Mouse (Mus musculus): ENCODE data around the gene Tsku. TPM values are rescaled to one million over a fixed set of nuclear protein-coding genes. Genes with fewer than 3 reads are reported as not detected.

Tsku gene
- total RNA-seq, 1 experiment = 17.8 TPM

GRCm38 (mm10) chr7:98392466-98393201 is 31.5 kb upstream of the Tsku start:
- Histone ChIP-seq H3K9ac (ENCODE audit: insufficient read depth, low read depth, low read length, poor library complexity, severe bottlenecking) (no peak overlapping the region), H3K4me3 (ENCODE audit: insufficient read depth in 1 of 2, low read depth in 1 of 2, low read length in 2 of 2, poor library complexity in 1 of 2, severe bottlenecking in 1 of 2) (no peak overlapping the region), H3K27ac (ENCODE audit: insufficient read depth, low read depth, low read length, poor library complexity, severe bottlenecking) (no peak overlapping the region), H3K9me3 (ENCODE audit: control insufficient read depth, insufficient read depth, low read depth, low read length) (no peaks in the 10 kb centered on the region), H3K36me3 (ENCODE audit: control insufficient read depth, insufficient read depth, low read length, poor library complexity, severe bottlenecking) (no peaks in the 10 kb centered on the region), H3K4me1 (ENCODE audit: control insufficient read depth in 2 of 2, insufficient read depth in 2 of 2, low read length in 2 of 2, poor library complexity in 1 of 2) (no peaks in the 10 kb centered on the region)
- DNase-seq (ENCODE audit: low read depth, low spot score) = no peak
- no peak for TF ChIP-seq MAFK (IDR thresholded peaks at IDR 0.05; ENCODE audit: insufficient read depth, low read depth, low read length)
- no peak for TF ChIP-seq CHD2 (IDR thresholded peaks at IDR 0.05; ENCODE audit: low read depth, low read length)
- TF ChIP-seq ZNF384 (IDR thresholded peaks at IDR 0.05; ENCODE audit: low read depth, low read length) = no peak
- TF ChIP-seq HCFC1 (IDR thresholded peaks at IDR 0.05; ENCODE audit: borderline replicate concordance, insufficient read depth, low read length) = no peak
- no peak for TF ChIP-seq ZC3H11A (IDR thresholded peaks at IDR 0.05; ENCODE audit: borderline replicate concordance, low read depth, low read length)
- in situ Hi-C loops (cut with MboI; ENCODE audit: low sequenced_read_pairs in 2 of 2, unreplicated experiment in 2 of 2) = no loop called here

- no peak for DNase-seq (ENCODE audit: low read depth, low spot score)
- TF ChIP-seq MAFK (IDR thresholded peaks at IDR 0.05; ENCODE audit: insufficient read depth, low read depth, low read length) (no peak), ZC3H11A (IDR thresholded peaks at IDR 0.05; ENCODE audit: borderline replicate concordance, low read depth, low read length) (no peak), HCFC1 (IDR thresholded peaks at IDR 0.05; ENCODE audit: borderline replicate concordance, insufficient read depth, low read length) (no peak)
- Histone ChIP-seq H3K36me3 (ENCODE audit: control insufficient read depth, insufficient read depth, low read length, poor library complexity, severe bottlenecking) (no peaks in the 10 kb centered on the region), H3K9ac (ENCODE audit: insufficient read depth, low read depth, low read length, poor library complexity, severe bottlenecking) (no peak overlapping the region), H3K27ac (ENCODE audit: insufficient read depth, low read depth, low read length, poor library complexity, severe bottlenecking) (no peak overlapping the region), H3K4me1 (ENCODE audit: control insufficient read depth in 2 of 2, insufficient read depth in 2 of 2, low read length in 2 of 2, poor library complexity in 1 of 2) (no peaks in the 10 kb centered on the region), H3K9me3 (ENCODE audit: control insufficient read depth, insufficient read depth, low read depth, low read length) (no peaks in the 10 kb centered on the region), H3K4me3 (ENCODE audit: insufficient read depth in 1 of 2, low read depth in 1 of 2, low read length in 2 of 2, poor library complexity in 1 of 2, severe bottlenecking in 1 of 2) (no peak overlapping the region)
- in situ Hi-C loops (cut with MboI; ENCODE audit: low sequenced_read_pairs in 2 of 2, unreplicated experiment in 2 of 2) = no loop called here
Measured at GRCm38 (mm10) chr7:98391351-98391936, 30.3 kb upstream of the Tsku start.

DNA sequence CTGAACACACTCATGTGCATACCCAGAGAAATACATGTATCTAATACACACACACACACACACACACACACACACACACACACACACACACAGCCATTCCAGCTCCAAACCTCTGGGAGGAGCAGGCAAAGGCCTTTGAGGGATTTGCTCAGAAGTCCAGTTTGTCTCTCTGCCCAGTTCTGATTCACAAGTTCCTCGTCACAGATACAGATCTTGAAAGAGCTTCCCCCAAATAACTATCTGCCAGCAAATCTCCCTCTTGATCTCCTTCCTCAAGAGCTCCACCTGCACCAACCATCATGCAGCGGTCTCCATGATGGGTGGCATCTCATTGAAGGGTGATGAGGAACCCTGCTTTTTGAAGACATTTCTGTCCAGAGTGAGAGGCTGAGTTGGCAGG is 29.4 kb upstream of the Tsku start:
- DNase-seq (ENCODE audit: low read depth, low spot score) = no peak
- H3K4me3 ChIP-seq (ENCODE audit: insufficient read depth in 1 of 2, low read depth in 1 of 2, low read length in 2 of 2, poor library complexity in 1 of 2, severe bottlenecking in 1 of 2) = no peak overlapping the region
- no peaks in the 10 kb centered on the region for H3K9me3 ChIP-seq (ENCODE audit: control insufficient read depth, insufficient read depth, low read depth, low read length)
- H3K27ac ChIP-seq (ENCODE audit: insufficient read depth, low read depth, low read length, poor library complexity, severe bottlenecking) = no peak overlapping the region
- no peaks in the 10 kb centered on the region for H3K4me1 ChIP-seq (ENCODE audit: control insufficient read depth in 2 of 2, insufficient read depth in 2 of 2, low read length in 2 of 2, poor library complexity in 1 of 2)
- no peaks in the 10 kb centered on the region for H3K36me3 ChIP-seq (ENCODE audit: control insufficient read depth, insufficient read depth, low read length, poor library complexity, severe bottlenecking)
- H3K9ac ChIP-seq (ENCODE audit: insufficient read depth, low read depth, low read length, poor library complexity, severe bottlenecking) = no peak overlapping the region
- in situ Hi-C loops (cut with MboI; ENCODE audit: low sequenced_read_pairs in 2 of 2, unreplicated experiment in 2 of 2) = no loop called here
- TF ChIP-seq CHD2 (IDR thresholded peaks at IDR 0.05; ENCODE audit: low read depth, low read length) (no peak), HCFC1 (IDR thresholded peaks at IDR 0.05; ENCODE audit: borderline replicate concordance, insufficient read depth, low read length) (no peak), ZC3H11A (IDR thresholded peaks at IDR 0.05; ENCODE audit: borderline replicate concordance, low read depth, low read length) (no peak), MAFK (IDR thresholded peaks at IDR 0.05; ENCODE audit: insufficient read depth, low read depth, low read length) (no peak), ZNF384 (IDR thresholded peaks at IDR 0.05; ENCODE audit: low read depth, low read length) (no peak)

DNA sequence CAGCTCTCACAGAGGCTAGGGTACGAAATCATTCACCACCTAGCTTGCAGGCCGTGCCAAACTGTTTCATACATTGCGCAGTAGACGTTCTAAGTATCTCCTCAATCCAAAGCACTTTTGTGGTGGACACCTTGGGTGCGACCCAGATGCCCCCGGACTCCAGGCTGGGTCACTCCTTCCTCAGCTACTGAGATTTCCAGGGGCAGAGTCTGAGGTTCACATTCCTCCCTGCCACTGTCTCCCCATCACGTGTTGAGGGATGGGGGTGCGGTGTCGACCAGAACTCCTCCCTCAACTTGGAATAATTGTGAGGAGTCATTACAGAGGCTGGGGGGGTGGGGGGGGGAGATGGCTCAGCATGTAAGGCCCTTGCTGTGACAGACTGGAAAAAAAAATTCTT is 28.5 kb upstream of the Tsku start:
- no peak overlapping the region for H3K27ac ChIP-seq (ENCODE audit: insufficient read depth, low read depth, low read length, poor library complexity, severe bottlenecking)
- no peaks in the 10 kb centered on the region for H3K4me1 ChIP-seq (ENCODE audit: control insufficient read depth in 2 of 2, insufficient read depth in 2 of 2, low read length in 2 of 2, poor library complexity in 1 of 2)
- in situ Hi-C loops (cut with MboI; ENCODE audit: low sequenced_read_pairs in 2 of 2, unreplicated experiment in 2 of 2) = no loop called here
- no peak for TF ChIP-seq CHD2 (IDR thresholded peaks at IDR 0.05; ENCODE audit: low read depth, low read length)
- TF ChIP-seq ZNF384 (IDR thresholded peaks at IDR 0.05; ENCODE audit: low read depth, low read length) = no peak
- no peak for TF ChIP-seq MAFK (IDR thresholded peaks at IDR 0.05; ENCODE audit: insufficient read depth, low read depth, low read length)
- no peak for TF ChIP-seq HCFC1 (IDR thresholded peaks at IDR 0.05; ENCODE audit: borderline replicate concordance, insufficient read depth, low read length)
- no peak for TF ChIP-seq ZC3H11A (IDR thresholded peaks at IDR 0.05; ENCODE audit: borderline replicate concordance, low read depth, low read length)
- no peaks in the 10 kb centered on the region for H3K9me3 ChIP-seq (ENCODE audit: control insufficient read depth, insufficient read depth, low read depth, low read length)
- no peak for DNase-seq (ENCODE audit: low read depth, low spot score)
- no peak overlapping the region for H3K4me3 ChIP-seq (ENCODE audit: insufficient read depth in 1 of 2, low read depth in 1 of 2, low read length in 2 of 2, poor library complexity in 1 of 2, severe bottlenecking in 1 of 2)
- no peak overlapping the region for H3K9ac ChIP-seq (ENCODE audit: insufficient read depth, low read depth, low read length, poor library complexity, severe bottlenecking)
- no peaks in the 10 kb centered on the region for H3K36me3 ChIP-seq (ENCODE audit: control insufficient read depth, insufficient read depth, low read length, poor library complexity, severe bottlenecking)
